Mouse (Mus musculus) G1E (cell line): ENCODE results near the gene Vmn1r239-ps. TPM values are rescaled to one million over a fixed set of nuclear protein-coding genes. Genes with fewer than 3 reads are reported as not detected.
"Not testable (repeated sequence)": the region's sequence is repeated elsewhere in the genome, so short reads cannot be mapped to it uniquely, and the experiment has no call there.

ENCODE experiments used
- ATAC-seq: 2 replicates; pipeline ENCODE4 v1.8.0; 2016; ENCODE audit warnings: mild to moderate bottlenecking; ENCODE audit not compliant: insufficient number of reproducible peaks, poor library complexity, low FRiP score, severe bottlenecking; ENCODE audit errors: extremely low read depth
- DNase-seq: peaks from one replicate; pipeline ENCODE4 v3.0.0; 2012; ENCODE audit warnings: low spot score
- H3K27me3 ChIP-seq: 2 replicates; pipeline ENCODE4 v1.6.1; 2012; ENCODE audit warnings: mild to moderate bottlenecking, low read length, inconsistent platforms; ENCODE audit not compliant: insufficient read depth
- H3K36me3 ChIP-seq: replicated peaks from 2 replicates; pipeline ENCODE3; 2012; ENCODE audit warnings: mild to moderate bottlenecking, inconsistent platforms
- H3K4me1 ChIP-seq: 2 replicates; pipeline ENCODE4 v1.6.1; 2012; ENCODE audit warnings: low read depth, low read length, inconsistent platforms, mixed read lengths; ENCODE audit not compliant: insufficient read depth
- H3K4me3 ChIP-seq: 2 replicates; pipeline ENCODE4 v1.5.1; 2012; ENCODE audit warnings: low read depth, mild to moderate bottlenecking, inconsistent platforms, low read length, moderate library complexity, mixed read lengths
- H3K9me3 ChIP-seq: replicated peaks from 2 replicates; pipeline ENCODE4 v1.6.1; 2012; ENCODE audit warnings: inconsistent platforms
- CTCF ChIP-seq: IDR thresholded peaks from 2 replicates; pipeline ENCODE4 v1.5.1; 2012; ENCODE audit warnings: low read depth, low read length, inconsistent platforms, mixed read lengths
- GATA1 ChIP-seq: IDR thresholded peaks from 2 replicates; pipeline ENCODE4 v1.6.1; 2012; ENCODE audit warnings: borderline replicate concordance, low read length, inconsistent platforms, mixed read lengths
- GATA2 ChIP-seq: IDR thresholded peaks from 2 replicates; pipeline ENCODE4 v1.6.1; 2012; ENCODE audit warnings: low read depth, low read length, inconsistent platforms, borderline replicate concordance
- POLR2AphosphoS5 ChIP-seq: IDR thresholded peaks from 2 replicates; pipeline ENCODE4 v1.6.1; 2012; ENCODE audit warnings: low read depth, low read length, inconsistent platforms; ENCODE audit not compliant: insufficient replicate concordance
- TAL1 ChIP-seq: conservative IDR thresholded peaks from 2 replicates; pipeline ENCODE4 v1.6.1; 2012; ENCODE audit warnings: low read depth, low read length, inconsistent platforms, mixed read lengths
- polyA plus RNA-seq: library from polyadenylated mRNA; stranded (reverse); fragments of >175 nt; gene quantifications from 2 replicates; pipeline ENCODE4 v1.2.3, GENCODE M21; 2012
- total RNA-seq, 2 experiments: library from RNA; stranded (forward) in 1 of 2; stranded (reverse) in 1 of 2; fragments of 200-1000 nt in 1 of 2; fragments of >200 nt in 1 of 2; fragmentation: Nextera tagmentation in 1 of 2; gene quantifications; 2 replicates each; pipeline ENCODE4 v1.2.3; 2014 to 2017

Vmn1r239-ps gene
- total RNA-seq (2014; fragmentation: Nextera tagmentation) (not detected in 2 replicates), total RNA-seq (2017) (not detected in 2 replicates), polyA plus RNA-seq (not detected in 2 replicates)

DNA sequence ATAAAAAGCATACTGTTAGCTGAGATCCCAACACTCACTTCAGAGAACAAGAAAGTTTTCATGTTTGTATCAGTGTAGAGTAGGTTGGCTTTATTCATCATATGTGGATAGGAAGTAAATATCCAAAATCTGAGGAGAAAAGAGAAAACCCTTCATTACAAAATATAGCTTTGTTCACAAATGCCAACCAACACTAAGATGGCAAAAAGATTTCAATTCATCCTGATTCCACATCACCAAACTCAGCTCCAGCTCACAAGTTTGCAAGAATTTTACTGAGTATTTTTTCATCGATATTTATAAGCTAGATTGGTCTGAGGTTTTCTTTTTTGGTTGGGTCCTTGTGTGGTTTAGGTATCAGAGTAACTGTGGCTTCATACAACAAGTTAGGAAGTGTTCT, at the start of gene Vmn1r239-ps:
Gene Vmn1r239-ps (minus strand): TSS at position 101 of the 400 bp plus-strand sequence.
- not testable (repeated sequence) for H3K4me1 ChIP-seq, ATAC-seq, H3K36me3 ChIP-seq, DNase-seq, H3K9me3 ChIP-seq, H3K4me3 ChIP-seq, H3K27me3 ChIP-seq

DNA sequence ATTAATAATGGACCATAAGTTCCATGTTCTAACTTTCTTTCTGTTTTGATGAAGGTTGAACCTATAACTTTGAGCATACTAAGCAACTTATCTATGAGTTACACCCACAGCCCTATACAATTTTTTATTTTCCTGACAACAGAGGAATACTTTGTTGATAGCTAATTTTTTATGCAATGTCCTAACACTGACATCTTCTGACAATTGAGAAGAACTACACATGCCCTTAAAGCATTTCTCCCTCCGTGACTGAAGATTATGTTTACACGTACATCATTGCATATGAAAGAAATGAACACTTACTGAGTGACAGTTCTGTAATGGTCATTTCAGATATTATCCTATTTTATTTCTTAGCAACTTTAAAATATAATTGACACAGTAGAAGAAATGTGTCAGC, 36.0 kb upstream of the Vmn1r239-ps start:
- TF ChIP-seq TAL1 = no peak
- TF ChIP-seq GATA2 = no peak
- TF ChIP-seq GATA1 = no peak
- Histone ChIP-seq H3K27me3 (no peaks in the 10 kb centered on the region), H3K36me3 (no peaks in the 10 kb centered on the region), H3K9me3 (no peaks in the 10 kb centered on the region), H3K4me1 (no peaks in the 10 kb centered on the region), H3K4me3 (no peak overlapping the region)
- DNase-seq (no peak), ATAC-seq (no peak)

DNA sequence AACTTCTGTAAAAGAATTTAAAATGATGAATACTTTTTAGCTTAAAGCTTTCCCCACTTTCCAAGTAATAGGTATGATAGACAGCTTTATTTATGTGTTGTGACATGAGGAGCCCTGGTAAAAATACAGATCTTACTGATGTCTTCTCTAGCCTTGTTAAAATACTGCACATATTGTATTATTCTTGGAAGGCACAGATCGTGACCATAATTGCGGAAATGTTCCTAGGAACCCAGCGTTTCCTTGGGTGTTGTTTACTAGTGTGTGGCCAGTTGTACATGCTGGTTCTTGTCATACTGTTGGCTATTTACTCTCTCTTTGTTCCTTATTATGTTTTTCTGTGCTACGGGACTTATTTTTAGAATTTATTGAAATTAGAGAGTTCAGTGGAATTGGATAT, 10.1 kb downstream of the Vmn1r239-ps start:
- no peaks in the 10 kb centered on the region for H3K4me1 ChIP-seq
- no peak overlapping the region for H3K4me3 ChIP-seq
- H3K36me3 ChIP-seq = no peaks in the 10 kb centered on the region
- H3K27me3 ChIP-seq = no peaks in the 10 kb centered on the region
- DNase-seq (no peak), ATAC-seq (no peak)
- no peaks in the 10 kb centered on the region for H3K9me3 ChIP-seq
- no peak for TF ChIP-seq GATA1
- TF ChIP-seq TAL1 = no peak
- TF ChIP-seq POLR2AphosphoS5 = no peak
- TF ChIP-seq CTCF = no peak
- TF ChIP-seq GATA2 = no peak

DNA sequence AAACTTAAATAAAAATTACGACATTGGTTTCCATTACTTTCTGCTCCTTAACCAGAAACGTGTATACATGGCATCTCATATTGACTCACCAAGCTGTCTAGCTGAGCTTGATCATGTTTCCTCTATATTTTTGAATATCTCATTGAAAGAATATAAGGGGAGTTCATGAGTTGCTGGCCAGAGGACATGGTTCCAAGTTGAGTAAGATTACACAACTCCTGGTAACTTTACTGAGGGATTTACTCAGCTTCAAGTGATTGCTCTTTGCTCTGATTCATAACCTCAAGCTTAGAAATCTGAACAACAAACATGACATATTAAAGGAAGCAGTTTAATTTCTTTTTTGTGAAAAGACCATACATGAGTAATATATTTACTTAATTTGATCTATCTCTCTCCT, 18.1 kb downstream of the Vmn1r239-ps start:
- Histone ChIP-seq H3K9me3 (no peaks in the 10 kb centered on the region), H3K4me1 (no peaks in the 10 kb centered on the region), H3K36me3 (no peaks in the 10 kb centered on the region), H3K27me3 (no peaks in the 10 kb centered on the region), H3K4me3 (no peak overlapping the region)
- ATAC-seq = no peak
- TF ChIP-seq GATA2 (no peak), TAL1 (no peak), CTCF (no peak), POLR2AphosphoS5 (no peak), GATA1 (no peak)
- DNase-seq = no peak

DNA sequence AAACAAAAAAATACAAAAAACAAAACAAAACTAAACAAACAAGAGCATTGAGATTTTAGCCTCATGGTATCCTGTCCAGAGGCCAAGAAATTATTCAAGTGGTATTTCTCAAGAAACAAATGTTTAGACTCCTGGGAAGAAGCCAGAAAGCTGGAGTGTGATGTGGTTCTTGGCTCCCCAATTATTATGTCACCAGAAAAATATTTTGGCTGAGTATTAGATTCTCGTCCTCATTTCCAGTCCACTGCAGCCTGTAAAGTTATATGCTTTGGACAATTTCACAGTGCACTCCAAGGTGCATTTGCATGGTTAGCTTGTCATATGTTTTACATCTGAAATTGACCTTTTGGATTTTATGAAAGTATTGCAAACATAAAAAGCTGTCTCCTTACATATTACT, 23.8 kb downstream of the Vmn1r239-ps start:
- TF ChIP-seq GATA2 (no peak), CTCF (no peak), GATA1 (no peak), POLR2AphosphoS5 (no peak), TAL1 (no peak)
- Histone ChIP-seq H3K27me3 (no peaks in the 10 kb centered on the region), H3K4me3 (no peak overlapping the region), H3K9me3 (no peaks in the 10 kb centered on the region), H3K36me3 (no peaks in the 10 kb centered on the region), H3K4me1 (no peaks in the 10 kb centered on the region)
- DNase-seq = no peak
- no peak for ATAC-seq

DNA sequence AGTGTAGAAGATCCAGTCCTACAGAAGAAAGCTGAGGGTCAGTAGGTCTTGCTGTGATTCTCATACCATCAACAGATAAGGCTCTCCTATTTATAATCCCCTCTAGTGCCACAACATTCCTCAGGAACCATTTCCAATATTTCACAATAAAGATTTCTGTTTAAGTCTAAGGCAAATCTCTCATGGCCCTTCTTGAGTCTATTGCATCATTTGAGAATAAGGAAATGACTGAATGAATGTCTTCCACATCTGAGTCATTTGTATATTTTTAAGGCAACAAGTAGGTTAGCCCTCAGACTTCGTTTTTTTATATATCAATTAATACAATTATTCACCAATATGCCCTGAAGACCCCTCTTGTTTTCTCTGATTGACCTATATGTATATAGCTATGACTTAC, 24.4 kb downstream of the Vmn1r239-ps start, which contains the start of gene Il13ra2:
Gene Il13ra2 (minus strand): TSS at position 64 of the 400 bp plus-strand sequence.
- Histone ChIP-seq H3K4me3 (no peak within 1 kb of the TSS), H3K9me3 (no peaks in the 10 kb centered on the region), H3K36me3 (no peaks in the 10 kb centered on the region), H3K27me3 (no peaks in the 10 kb centered on the region), H3K4me1 (no peaks in the 10 kb centered on the region)
- ATAC-seq (no peak), DNase-seq (no peak)
- TF ChIP-seq CTCF (no peak), POLR2AphosphoS5 (no peak), GATA2 (no peak), TAL1 (no peak), GATA1 (no peak)

Other genes starting within 250 kb of the Vmn1r239-ps start
- gene Il13ra2, start 24.5 kb downstream of the Vmn1r239-ps start, total RNA-seq (2014; fragmentation: Nextera tagmentation) = not detected in 2 replicates
- gene Il13ra2, start 24.5 kb downstream of the Vmn1r239-ps start, total RNA-seq (2017) = not detected in 2 replicates
- gene Il13ra2, start 24.5 kb downstream of the Vmn1r239-ps start, polyA plus RNA-seq = not detected in 2 replicates
- gene Lrch2, start 100.4 kb upstream of the Vmn1r239-ps start, total RNA-seq (2014; fragmentation: Nextera tagmentation) = not detected in 2 replicates
- gene Lrch2, start 100.4 kb upstream of the Vmn1r239-ps start, total RNA-seq (2017) = under 0.01 TPM in 1 of 2 replicates, not detected in the other
- gene Lrch2, start 100.4 kb upstream of the Vmn1r239-ps start, polyA plus RNA-seq = not detected in 2 replicates